Mouse (Mus musculus) MEL (cell line): ENCODE data around the gene Gp9. TPM values are rescaled to one million over a fixed set of nuclear protein-coding genes. Genes with fewer than 3 reads are reported as not detected.

Source experiments
- DNase-seq: peaks from one replicate; pipeline ENCODE4 v3.0.0; 2011; ENCODE audit warnings: low read depth, low spot score
- H3K27ac ChIP-seq: 2 replicates; pipeline ENCODE4 v1.5.1; 2012; ENCODE audit warnings: low read depth, mild to moderate bottlenecking, control low read depth, low read length, moderate library complexity; ENCODE audit not compliant: control insufficient read depth
- H3K27me3 ChIP-seq, 2 experiments: fragments of 150-350 bp in 1 of 2; sonication (generic) in 1 of 2; 2 replicates each; pipeline ENCODE4 v1.6.1; 2012; ENCODE audit warnings: low read length in 2 of 2, mild to moderate bottlenecking in 2 of 2, improper control_type of control experiment in 1 of 2, moderate library complexity in 1 of 2; ENCODE audit not compliant: insufficient read depth in 2 of 2, control insufficient read depth in 1 of 2
- H3K36me3 ChIP-seq, 2 experiments: 2 replicates each; pipeline ENCODE4 v1.6.1; 2012 to 2014; ENCODE audit warnings: low read length in 2 of 2, improper control_type of control experiment in 1 of 2, inconsistent platforms in 1 of 2, mild to moderate bottlenecking in 1 of 2; ENCODE audit not compliant: insufficient read depth in 2 of 2, control insufficient read depth in 1 of 2
- H3K4me1 ChIP-seq, 2 experiments: fragments of 150-350 bp in 1 of 2; sonication (generic) in 1 of 2; 2 replicates each; pipeline ENCODE4 v1.6.1; 2012; ENCODE audit warnings: low read length in 2 of 2, improper control_type of control experiment in 1 of 2, mild to moderate bottlenecking in 1 of 2; ENCODE audit not compliant: insufficient read depth in 2 of 2, control insufficient read depth in 1 of 2
- H3K4me3 ChIP-seq, 2 experiments: fragments of 150-350 bp in 1 of 2; sonication (generic) in 1 of 2; 2 replicates each; pipeline ENCODE4 v1.5.1; 2012; ENCODE audit warnings: low read depth in 2 of 2, low read length in 2 of 2, mild to moderate bottlenecking in 2 of 2, moderate library complexity in 2 of 2, control low read depth in 1 of 2, improper control_type of control experiment in 1 of 2; ENCODE audit not compliant: control insufficient read depth in 1 of 2, insufficient read depth in 1 of 2
- H3K79me2 ChIP-seq: 2 replicates; pipeline ENCODE4 v1.6.1; 2012; ENCODE audit warnings: mild to moderate bottlenecking, low read length, moderate library complexity; ENCODE audit not compliant: control insufficient read depth, poor library complexity, insufficient read depth
- H3K9ac ChIP-seq: 2 replicates; pipeline ENCODE4 v1.6.1; 2012; ENCODE audit warnings: low read depth, mild to moderate bottlenecking, control low read depth, low read length, moderate library complexity; ENCODE audit not compliant: control insufficient read depth, poor library complexity, severe bottlenecking
- H3K9me3 ChIP-seq: fragments of 150-350 bp; sonication (generic); replicated peaks from 2 replicates; pipeline ENCODE4 v1.6.1; 2012; ENCODE audit warnings: mild to moderate bottlenecking, low read length, improper control_type of control experiment, moderate library complexity; ENCODE audit not compliant: insufficient read depth
- CHD1 ChIP-seq: IDR thresholded peaks from 2 replicates; pipeline ENCODE4 v1.6.1; 2012; ENCODE audit warnings: low read depth, mild to moderate bottlenecking, inconsistent platforms, low read length, improper control_type of control experiment
- CHD2 ChIP-seq: IDR thresholded peaks from 2 replicates; pipeline ENCODE4 v1.6.1; 2011; ENCODE audit warnings: low read length, improper control_type of control experiment
- E2F4 ChIP-seq: IDR thresholded peaks from 2 replicates; pipeline ENCODE4 v1.6.1; 2011; ENCODE audit warnings: low read depth, low read length, improper control_type of control experiment, borderline replicate concordance
- ELF1 ChIP-seq: IDR thresholded peaks from 2 replicates; pipeline ENCODE4 v1.6.1; 2014; ENCODE audit warnings: low read depth, mild to moderate bottlenecking, inconsistent platforms, low read length, improper control_type of control experiment, moderate library complexity
- EP300 ChIP-seq, 2 experiments: IDR thresholded peaks; 2 replicates each; pipeline ENCODE4 v1.6.1; 2011; ENCODE audit warnings: improper control_type of control experiment in 2 of 2, low read length in 2 of 2, low read depth in 1 of 2, mild to moderate bottlenecking in 1 of 2
- MAX ChIP-seq: IDR thresholded peaks from 2 replicates; pipeline ENCODE4 v1.6.1; 2011; ENCODE audit warnings: low read length, improper control_type of control experiment
- MXI1 ChIP-seq: IDR thresholded peaks from 2 replicates; pipeline ENCODE4 v1.6.1; 2011; ENCODE audit warnings: mild to moderate bottlenecking, low read depth, low read length, improper control_type of control experiment
- NRF1 ChIP-seq: IDR thresholded peaks from 2 replicates; pipeline ENCODE4 v1.6.1; 2014; ENCODE audit warnings: low read depth, mild to moderate bottlenecking, inconsistent platforms, low read length, improper control_type of control experiment, moderate library complexity; ENCODE audit not compliant: poor library complexity, insufficient read depth, severe bottlenecking
- POLR2AphosphoS2 ChIP-seq: IDR thresholded peaks from 2 replicates; pipeline ENCODE4 v1.6.1; 2011; ENCODE audit warnings: low read length, improper control_type of control experiment
- SIN3A ChIP-seq: IDR thresholded peaks from 2 replicates; pipeline ENCODE4 v1.6.1; 2012; ENCODE audit warnings: low read length, improper control_type of control experiment, inconsistent platforms
- TAL1 ChIP-seq: IDR thresholded peaks from 2 replicates; pipeline ENCODE4 v1.6.1; 2012; ENCODE audit warnings: mild to moderate bottlenecking, inconsistent platforms, low read length, moderate library complexity, mixed read lengths
- TBP ChIP-seq: IDR thresholded peaks from 2 replicates; pipeline ENCODE4 v1.8.0; 2011; ENCODE audit warnings: low read depth, low read length, improper control_type of control experiment
- TCF12 ChIP-seq: IDR thresholded peaks from 2 replicates; pipeline ENCODE4 v1.6.1; 2014; ENCODE audit warnings: low read depth, mild to moderate bottlenecking, inconsistent platforms, low read length, improper control_type of control experiment, moderate library complexity
- UBTF ChIP-seq: IDR thresholded peaks from 2 replicates; pipeline ENCODE4 v1.6.1; 2012; ENCODE audit warnings: low read depth, mild to moderate bottlenecking, inconsistent platforms, low read length, improper control_type of control experiment, moderate library complexity, borderline replicate concordance; ENCODE audit not compliant: insufficient read depth
- ZMIZ1 ChIP-seq: IDR thresholded peaks from 2 replicates; pipeline ENCODE4 v1.6.1; 2012; ENCODE audit warnings: low read depth, mild to moderate bottlenecking, inconsistent platforms, low read length, improper control_type of control experiment, moderate library complexity
- ZNF384 ChIP-seq: IDR thresholded peaks from 2 replicates; pipeline ENCODE4 v1.6.1; 2012; ENCODE audit warnings: low read depth, mild to moderate bottlenecking, inconsistent platforms, low read length, improper control_type of control experiment
- polyA plus RNA-seq, 2 experiments: library from polyadenylated mRNA; stranded (reverse) in 1 of 2; unstranded in 1 of 2; fragments of >175 nt in 1 of 2; fragments of >200 nt in 1 of 2; gene quantifications; 2 replicates each; pipeline versions ENCODE4 v1.2.1 to v1.2.4; 2012; ENCODE audit warnings: low replicate concordance in 2 of 2, low read depth in 1 of 2; ENCODE audit not compliant: insufficient read length in 2 of 2, insufficient read depth in 1 of 2, missing spikeins in 1 of 2
- total RNA-seq: library from RNA; depleted of rRNA; stranded (reverse); fragments of 300-350 nt; gene quantifications from 2 replicates; pipeline ENCODE4 v1.2.3, GENCODE M21; 2012; rRNA removed

Gp9 gene
- total RNA-seq (2.4 and 3.9 TPM in 2 replicates), polyA plus RNA-seq (10 to 100 TPM in 1 of 2 experiments, not detected in 1; 11.1 TPM)

GRCm38 (mm10) chr6:87777842-87778241 is at the start of gene Gp9:
TSS of gene Gp9 (plus strand) at chr6:87778072.
- peak within 1 kb of the TSS; percentile 77 for H3K27ac ChIP-seq

GRCm38 (mm10) chr6:87728102-87728501 is 49.8 kb upstream of the Gp9 start:
- Histone ChIP-seq H3K9ac (no peak overlapping the region), H3K36me3 (peaks cover 0 to 3% of the 10 kb centered on the region in 2 experiments; a peak in 2 of 4 replicates), H3K79me2 (no peaks in the 10 kb centered on the region), H3K4me3 (no peak overlapping the region), H3K27me3 (no peaks in the 10 kb centered on the region; a peak in 1 of 4 replicates), H3K27ac (no peak overlapping the region), H3K4me1 (peaks cover under 1 to 5% of the 10 kb centered on the region in 2 experiments; a peak in 3 of 4 replicates), H3K9me3 (no peaks in the 10 kb centered on the region)
- no peak for DNase-seq
- TF ChIP-seq NRF1 = no peak
- no peak for TF ChIP-seq UBTF
- no peak for TF ChIP-seq ELF1
- no peak for TF ChIP-seq MAX
- TF ChIP-seq POLR2AphosphoS2 = no peak

More at GRCm38 (mm10) chr6:87777842-87778241, at the start of gene Gp9:
- TF ChIP-seq ZNF384 = no peak
- TF ChIP-seq TBP = no peak
- TF ChIP-seq TAL1 = peak; percentile 35
- TF ChIP-seq MXI1 = 0 out of 2 replicates have a peak, but pooled peaks have one; percentile 34
- TF ChIP-seq EP300 (IDR thresholded peaks at IDR 0.05; ENCODE audit: low read depth in 1 of 2, low read length in 2 of 2) = peak in 1 of 2 experiments; percentile 21; a peak in 1 of 4 replicates
- TF ChIP-seq E2F4 = no peak
- TF ChIP-seq SIN3A = no peak
- TF ChIP-seq ZMIZ1 = no peak
- no peak for TF ChIP-seq NRF1
- peak; percentile 13; the same call in 1 of the 2 replicates for TF ChIP-seq TCF12
- H3K9me3 ChIP-seq = no peaks in the 10 kb centered on the region
- peaks cover 0 to 18% of the 10 kb centered on the region in 2 experiments; a peak in 2 of 4 replicates for H3K36me3 ChIP-seq
- peak; percentile 32 for DNase-seq
- H3K9ac ChIP-seq = peak within 1 kb of the TSS; percentile 31
- no peaks in the 10 kb centered on the region for H3K27me3 ChIP-seq
- no peak within 1 kb of the TSS for H3K4me3 ChIP-seq
- no peaks in the 10 kb centered on the region for H3K79me2 ChIP-seq
- H3K4me1 ChIP-seq = peaks cover 18 to 27% of the 10 kb centered on the region in 2 experiments

- no peak overlapping the region for H3K9ac ChIP-seq
- H3K4me3 ChIP-seq = no peak overlapping the region
- no peaks in the 10 kb centered on the region for H3K9me3 ChIP-seq
- no peaks in the 10 kb centered on the region for H3K36me3 ChIP-seq
- H3K4me1 ChIP-seq = no peaks in the 10 kb centered on the region
- TF ChIP-seq MAX = no peak
- no peak for TF ChIP-seq CHD1
- no peak for TF ChIP-seq MXI1
- no peak for TF ChIP-seq CHD2
- no peak for TF ChIP-seq ZNF384
- TF ChIP-seq, all 39 proteins: peak for 0
- no peak for DNase-seq
- no peaks in the 10 kb centered on the region; a peak in 2 of 4 replicates for H3K27me3 ChIP-seq
- H3K27ac ChIP-seq = no peak overlapping the region
- H3K79me2 ChIP-seq = no peaks in the 10 kb centered on the region
These were observed 47.7 kb upstream of the Gp9 start for GRCm38 (mm10) chr6:87730141-87730540.
